Mouse (Mus musculus) neural tube, embryonic 10.5 days (tissue): ENCODE measurements around the gene Gm10974.
A peak's percentile ranks its signal among the peaks of the same experiment; 100 is the strongest.

ENCODE experiments used
- DNase-seq: peaks from one replicate; pipeline ENCODE4 v3.0.0-alpha.2; 2017; ENCODE audit warnings: low spot score; ENCODE audit errors: extremely low spot score

Gene Gm10974

GRCm38 (mm10) chr7:66365904-66366303, at the start of gene Gm10974:
Gm10974 (plus strand) TSS chr7:66365905.
- no peak for DNase-seq

- no peak for DNase-seq
Observed at GRCm38 (mm10) chr7:66318147-66318546, 47.6 kb upstream of the Gm10974 start.

GRCm38 (mm10) chr7:66320996-66321395, 44.7 kb upstream of the Gm10974 start:
- DNase-seq: no peak

GRCm38 (mm10) chr7:66323252-66324015, 42.3 kb upstream of the Gm10974 start:
- DNase-seq: no peak

GRCm38 (mm10) chr7:66325419-66326053, 40.2 kb upstream of the Gm10974 start:
- DNase-seq: no peak

- no peak for DNase-seq
Observed at GRCm38 (mm10) chr7:66327516-66327915, 38.2 kb upstream of the Gm10974 start.

- DNase-seq: no peak
Observed at GRCm38 (mm10) chr7:66330610-66331009, 35.1 kb upstream of the Gm10974 start.

- no peak for DNase-seq
Observed at GRCm38 (mm10) chr7:66332340-66332739, 33.4 kb upstream of the Gm10974 start.

- DNase-seq: no peak
Observed at GRCm38 (mm10) chr7:66333906-66334500, 31.7 kb upstream of the Gm10974 start.

GRCm38 (mm10) chr7:66336955-66337354, 28.8 kb upstream of the Gm10974 start:
- no peak for DNase-seq

- no peak for DNase-seq
Observed at GRCm38 (mm10) chr7:66339625-66340024, 26.1 kb upstream of the Gm10974 start.

GRCm38 (mm10) chr7:66340044-66340443, 25.7 kb upstream of the Gm10974 start:
- no peak for DNase-seq

GRCm38 (mm10) chr7:66342323-66342722, 23.4 kb upstream of the Gm10974 start:
- peak; percentile 54 for DNase-seq

- DNase-seq: no peak
Observed at GRCm38 (mm10) chr7:66342831-66343230, 22.9 kb upstream of the Gm10974 start.

- DNase-seq: no peak
Observed at GRCm38 (mm10) chr7:66343307-66343706, 22.4 kb upstream of the Gm10974 start.

GRCm38 (mm10) chr7:66346959-66347663, 18.6 kb upstream of the Gm10974 start:
- no peak for DNase-seq

- DNase-seq: no peak
Observed at GRCm38 (mm10) chr7:66348588-66348987, 17.1 kb upstream of the Gm10974 start.

- no peak for DNase-seq
Observed at GRCm38 (mm10) chr7:66349670-66350069, 16.0 kb upstream of the Gm10974 start.

GRCm38 (mm10) chr7:66351074-66351473, 14.6 kb upstream of the Gm10974 start:
- DNase-seq: no peak

- no peak for DNase-seq
Observed at GRCm38 (mm10) chr7:66354911-66355310, 10.8 kb upstream of the Gm10974 start.

GRCm38 (mm10) chr7:66355791-66356522, 9.7 kb upstream of the Gm10974 start:
- DNase-seq: no peak
